Mouse (Mus musculus): ENCODE results near the gene Mia. TPM values are rescaled to one million over a fixed set of nuclear protein-coding genes. Genes with fewer than 3 reads are reported as not detected.
A peak's percentile ranks its signal among the peaks of the same experiment; 100 is the strongest.

Gene Mia
- total RNA-seq, 4 experiments from 2014 or later: 0.75 TPM; not detected in 3

DNA sequence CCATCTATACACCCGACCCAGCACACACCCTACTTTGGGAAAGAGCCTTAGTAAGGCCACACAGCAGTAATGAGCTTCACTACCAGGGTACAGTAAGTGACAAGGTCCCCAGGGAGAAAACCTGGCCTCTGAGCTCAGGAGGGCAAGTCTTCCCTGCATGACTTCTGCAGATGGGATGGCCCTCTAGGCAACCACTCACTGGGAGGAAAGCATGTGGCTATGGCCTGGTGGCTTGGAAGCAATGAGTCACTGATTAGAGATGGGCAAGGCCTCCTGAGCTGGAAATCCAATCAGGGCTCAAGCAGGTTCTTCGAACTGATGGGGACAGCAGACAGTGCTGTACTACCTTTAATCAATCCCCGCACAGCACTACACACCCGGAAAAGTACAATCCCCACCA lies 19.2 kb downstream of the Mia start:
- DNase-seq (ENCODE audit: low spot score in 2 of 2): no peak

DNA sequence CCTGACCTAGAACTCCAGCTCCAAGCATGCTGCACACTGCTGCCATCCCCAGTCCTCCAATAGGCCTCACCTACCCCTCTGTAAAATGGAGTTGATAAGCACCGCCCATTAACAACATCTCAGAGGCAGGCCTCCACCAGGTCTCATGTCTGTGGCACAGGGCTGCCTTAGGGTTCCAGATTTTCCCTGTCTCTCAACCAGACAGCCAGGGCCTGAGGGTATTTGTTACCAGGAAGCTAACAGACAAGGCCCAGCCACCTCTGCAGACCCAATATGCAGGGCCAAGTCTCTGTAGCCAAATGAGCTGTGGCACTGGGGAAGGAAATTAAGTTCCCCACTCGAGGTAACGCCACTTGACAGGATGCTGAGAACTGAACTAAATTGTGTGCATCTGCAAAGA lies 20.0 kb downstream of the Mia start:
- DNase-seq (ENCODE audit: low spot score in 2 of 2): no peak

- peak; percentile 84 for DNase-seq (ENCODE audit: low spot score in 2 of 2)
These were observed 21.1 kb downstream of the Mia start for GRCm38 (mm10) chr7:27159882-27160281.

GRCm38 (mm10) chr7:27159256-27159655 lies 21.7 kb downstream of the Mia start:
- no peak for DNase-seq (ENCODE audit: low spot score in 2 of 2)

- no peak for DNase-seq (ENCODE audit: low spot score in 2 of 2)
These were observed 22.8 kb downstream of the Mia start for GRCm38 (mm10) chr7:27158171-27158570.

GRCm38 (mm10) chr7:27156005-27156404 lies 25.0 kb downstream of the Mia start:
- DNase-seq (ENCODE audit: low spot score in 2 of 2): no peak

GRCm38 (mm10) chr7:27153205-27153764 lies 27.7 kb downstream of the Mia start, which contains the start of gene Cyp2t4:
Cyp2t4 (plus strand) TSS chr7:27153714.
- no peak for DNase-seq (ENCODE audit: low spot score in 2 of 2)

GRCm38 (mm10) chr7:27136410-27136996 lies 44.5 kb downstream of the Mia start:
- no peak for DNase-seq (ENCODE audit: low spot score in 2 of 2)

DNA sequence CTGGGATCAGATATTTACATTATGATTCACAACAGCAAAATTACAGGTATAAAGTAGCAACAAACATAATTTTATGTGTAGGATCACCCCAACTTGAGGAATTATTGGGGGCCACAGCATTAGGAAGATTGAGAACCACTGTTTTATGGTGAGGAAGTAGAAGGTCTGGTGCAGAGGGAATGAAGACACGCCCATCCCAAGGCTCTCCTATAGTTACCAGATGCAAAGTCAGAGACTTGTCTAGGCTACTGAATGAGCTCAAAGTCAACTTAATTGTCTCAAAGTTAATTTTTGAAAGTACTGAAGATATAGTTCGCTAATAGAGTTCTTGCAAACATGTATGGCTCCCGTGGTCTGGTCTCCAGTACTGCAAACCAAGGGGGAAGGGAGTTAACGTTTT lies 47.2 kb downstream of the Mia start:
- DNase-seq (ENCODE audit: low spot score in 2 of 2): no peak

GRCm38 (mm10) chr7:27133156-27133555 lies 47.8 kb downstream of the Mia start:
- no peak for DNase-seq (ENCODE audit: low spot score in 2 of 2)

DNA sequence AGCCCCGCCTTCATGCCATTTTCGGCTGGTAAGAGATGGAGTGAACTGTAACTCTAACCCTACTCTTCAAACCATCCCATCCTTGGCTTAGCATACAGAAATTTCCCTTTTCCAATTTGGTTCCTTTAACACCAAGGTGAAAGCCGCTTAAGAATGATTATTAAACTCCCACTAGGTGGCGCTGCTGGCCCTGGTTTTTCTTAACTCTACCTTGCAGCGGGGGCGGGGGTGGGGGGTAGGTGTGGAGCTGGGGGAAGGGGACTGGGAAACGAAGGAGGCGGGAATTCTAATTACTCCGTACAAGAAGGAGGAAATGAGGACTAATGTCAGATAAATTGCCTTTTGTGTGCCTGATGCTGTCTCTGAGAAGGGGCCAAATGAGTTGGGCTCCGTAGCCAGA lies 48.4 kb downstream of the Mia start:
- no peak for DNase-seq (ENCODE audit: low spot score in 2 of 2)

DNA sequence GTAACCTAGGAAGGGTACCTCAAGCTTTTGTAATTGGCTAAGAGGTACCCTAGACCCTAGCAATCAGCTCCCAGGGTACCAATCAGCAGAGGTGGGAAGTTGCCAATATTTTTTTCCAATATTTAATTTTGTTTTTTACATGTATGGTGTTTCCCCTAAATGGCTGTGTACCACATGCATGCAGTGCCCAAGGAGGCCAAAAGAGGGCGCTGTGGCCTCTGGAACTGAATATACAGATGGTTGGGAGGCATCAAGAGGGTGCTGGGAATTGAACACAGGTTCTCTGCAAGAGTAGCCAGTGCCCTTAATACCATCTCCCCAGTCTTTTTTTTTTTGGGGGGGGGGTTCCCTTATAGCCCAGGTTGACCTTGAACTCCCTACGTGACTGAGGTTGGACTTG lies 49.6 kb downstream of the Mia start:
- DNase-seq (ENCODE audit: low spot score in 2 of 2): no peak

DNA sequence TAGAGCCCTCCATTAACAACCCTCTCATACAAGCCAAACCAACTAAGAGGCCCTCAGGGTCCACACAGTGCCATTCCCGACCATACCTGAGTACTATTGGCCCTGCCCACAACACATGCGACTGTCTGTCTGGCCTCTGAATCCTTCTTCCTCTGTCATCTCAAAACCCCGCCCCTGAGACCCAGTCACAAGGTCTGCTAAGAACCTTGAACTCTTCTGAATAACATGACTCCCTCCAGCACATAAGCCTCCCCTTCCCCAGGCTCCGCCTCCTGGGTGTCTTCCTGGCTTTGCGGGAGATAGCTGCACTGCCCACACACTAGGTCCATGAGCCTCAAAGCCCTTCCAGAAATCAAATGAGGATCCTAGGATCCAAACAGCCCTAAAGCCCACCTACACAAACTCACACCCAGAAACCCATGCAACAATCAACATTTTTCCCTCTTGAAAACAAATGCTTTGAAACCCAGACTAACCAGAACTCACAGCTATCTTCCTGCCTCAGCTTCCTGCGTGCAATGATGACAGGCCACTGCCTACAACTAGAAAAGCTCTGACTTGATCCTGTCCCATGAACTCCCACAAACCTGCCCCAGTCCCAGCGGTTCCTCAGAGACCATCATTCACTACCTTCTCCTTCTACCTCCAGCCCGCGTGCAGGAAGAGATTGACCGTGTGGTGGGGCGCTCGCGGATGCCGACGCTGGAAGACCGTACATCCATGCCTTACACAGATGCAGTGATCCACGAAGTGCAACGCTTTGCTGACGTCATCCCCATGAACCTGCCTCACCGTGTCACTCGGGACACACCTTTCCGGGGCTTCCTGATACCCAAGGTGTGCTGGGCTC lies 50.2 kb downstream of the Mia start:
- DNase-seq (ENCODE audit: low spot score in 2 of 2): no peak

- no peak for DNase-seq (ENCODE audit: low spot score in 2 of 2)
These were observed 51.1 kb downstream of the Mia start for GRCm38 (mm10) chr7:27129811-27130210.

Small RNA genes lying within 50 kb of the gene (microRNA-seq; reads per million reads assigned to microRNA genes)
- gene Mir1191 (not detected), gene Mir3101 (not detected)

Other genes with a start within 250 kb of the Mia start
- not detected for gene Cyp2a22, start 241.8 kb downstream of the Mia start, total RNA-seq (2022)
- under 1 TPM in 1 of 4 experiments, not detected in 3; 0.40 TPM for gene Cyp2a12, start 152.1 kb downstream of the Mia start, total RNA-seq (2022)
- 1 to 10 TPM in 2 of 4 experiments, under 1 TPM in 2; 0.34 to 1.2 (median 0.77) TPM for gene Cyp2f2, start 61.2 kb downstream of the Mia start, total RNA-seq (2022)
- gene Cyp2t4, start 27.4 kb downstream of the Mia start, total RNA-seq (2022): not detected
- gene Egln2, start 14.4 kb downstream of the Mia start, total RNA-seq (2022): 100 to 1,000 TPM; 119 to 120 (median 119) TPM
- gene Rab4b, start 2.3 kb downstream of the Mia start, total RNA-seq (2022): 1 to 10 TPM; 4.3 to 5.8 (median 4.7) TPM
- gene Gm21983, start 71 bp downstream of the Mia start, total RNA-seq (2022): not detected
- gene BC024978, start 14.6 kb upstream of the Mia start, total RNA-seq (2022): 10 to 100 TPM; 13.2 to 20.5 (median 15.1) TPM
- 10 to 100 TPM; 27.9 to 32.9 (median 31.6) TPM for gene Snrpa, start 15.1 kb upstream of the Mia start, total RNA-seq (2022)
- gene Itpkc, start 47.5 kb upstream of the Mia start, total RNA-seq (2022): 1 to 10 TPM; 3.5 to 4.6 (median 3.7) TPM
- 1 to 10 TPM; 2.6 to 3.3 (median 3.0) TPM for gene Coq8b, start 51.9 kb upstream of the Mia start, total RNA-seq (2022)
- 1 to 10 TPM; 1.5 to 3.4 (median 2.2) TPM for gene Numbl, start 77.3 kb upstream of the Mia start, total RNA-seq (2022)
- 10 to 100 TPM; 33.6 to 50.3 (median 43.1) TPM for gene Ltbp4, start 156.5 kb upstream of the Mia start, total RNA-seq (2022)
- 1 to 10 TPM; 1.8 to 3.9 (median 2.7) TPM for gene Shkbp1, start 174.9 kb upstream of the Mia start, total RNA-seq (2022)
- gene Gm20479, start 176.3 kb upstream of the Mia start, total RNA-seq (2022): under 1 TPM in 1 of 4 experiments, not detected in 3; 0.53 TPM